8 mouse cellular contexts compared by ENCODE assay signal in genomic region chr7:98489623-98490084, GRCm38 (mm10). TPM values are rescaled to one million over a fixed set of nuclear protein-coding genes. Genes with fewer than 3 reads are reported as not detected.
DNase-seq lines count a peak whose midpoint lies in the region; ATAC-seq and TF ChIP-seq lines count a peak whose summit lies in the region.

No protein-coding gene starts in this region.

- TF ChIP-seq POLR2A in kidney, adult 2 months (IDR thresholded peaks at IDR 0.05; ENCODE audit: low read depth, low read length) = no peak

- H3K9ac ChIP-seq in midbrain, embryonic 16.5 days (ENCODE audit: low read depth, low read length) = peak overlapping the region; percentile 76

- H3K36me3 ChIP-seq in kidney, adult 2 months (ENCODE audit: control insufficient read depth, insufficient read depth, low read length) = no peaks in the 10 kb centered on the region
- H3K36me3 ChIP-seq in midbrain, embryonic 16.5 days (ENCODE audit: control insufficient read depth, insufficient read depth, low read length) = no peaks in the 10 kb centered on the region

- no peaks in the 10 kb centered on the region for H3K4me1 ChIP-seq in kidney, adult 2 months (ENCODE audit: control insufficient read depth, insufficient read depth, low read length)
- H3K4me1 ChIP-seq in midbrain, embryonic 16.5 days (ENCODE audit: control insufficient read depth, insufficient read depth, low read length) = peaks cover 4% of the 10 kb centered on the region; the same call in 1 of the 2 replicates

- under 1% methylated on average over 50 of the region's 50 CpGs for WGBS in kidney, adult 2 months
- WGBS in midbrain, embryonic 16.5 days = under 1% methylated on average over 42 of the region's 50 CpGs

- peak overlapping the region; percentile 54 for H3K27ac ChIP-seq in kidney, adult 2 months (ENCODE audit: insufficient read depth, low read depth, low read length)
- H3K27ac ChIP-seq in midbrain, embryonic 16.5 days (ENCODE audit: low read length) = no peak overlapping the region

- no peaks in the 10 kb centered on the region for H3K9me3 ChIP-seq in midbrain, embryonic 16.5 days (replicated peaks; ENCODE audit: control insufficient read depth, low read length, poor library complexity, severe bottlenecking)

- TF ChIP-seq CTCF in kidney, adult 2 months (conservative IDR thresholded peaks at IDR 0.05; ENCODE audit: insufficient read depth, insufficient read length, low read depth, low read length) = 0 out of 2 replicates have a peak, but pooled peaks have one; percentile 4

- H3K4me2 ChIP-seq in midbrain, embryonic 16.5 days (ENCODE audit: low read length) = peak overlapping the region; percentile 89

- peak; percentile 53 for DNase-seq in cerebellum, adult 11-12 months
- DNase-seq in embryo, embryonic 9.5 days (ENCODE audit: extremely low spot score) = peak; percentile 83
- peak; percentile 82 to 83 for DNase-seq in heart, adult 9 months (ENCODE audit: low spot score in 2 of 2)
- DNase-seq in kidney, adult 2 months = peak; percentile 82
- DNase-seq in liver = peak; percentile 75
- DNase-seq in spleen, postnatal 10 days (ENCODE audit: low spot score in 2 of 2) = peak; percentile 30 to 77

- ATAC-seq in cerebellum, adult (ENCODE audit: insufficient number of reproducible peaks, low FRiP score, low TSS enrichment) = no peak
- peak; percentile 90 for ATAC-seq in midbrain, embryonic 16.5 days

- peak overlapping the region; percentile 80 for H3K4me3 ChIP-seq in kidney, adult 2 months (ENCODE audit: insufficient read depth, low read depth, low read length)
- peak overlapping the region; percentile 72 for H3K4me3 ChIP-seq in midbrain, embryonic 16.5 days (ENCODE audit: low read depth, low read length)

- no peaks in the 10 kb centered on the region for H3K27me3 ChIP-seq in kidney, adult 2 months (replicated peaks; ENCODE audit: control insufficient read depth, insufficient read depth, low read length)
- no peaks in the 10 kb centered on the region for H3K27me3 ChIP-seq in midbrain, embryonic 16.5 days (ENCODE audit: control insufficient read depth, insufficient read depth, low read depth, low read length)

RNA-seq across cellular contexts. Expression of gene Lrrc32, which starts 0.6 kb away (rescaled TPM):
- 22.1 and 24.7 TPM in 2 replicates for polyA plus RNA-seq in kidney, adult 2 months (2012; rRNA removed)
- 4.6 and 4.8 TPM in 2 replicates for polyA plus RNA-seq in midbrain, embryonic 16.5 days (2015; fragmentation: Nextera tagmentation; extraction: Ambion mirVana)

RNA-seq across cellular contexts. Expression of gene Gucy2d, which starts 49.4 kb away (rescaled TPM):
- polyA plus RNA-seq in kidney, adult 2 months (2012; rRNA removed) = not detected in 2 replicates
- polyA plus RNA-seq in midbrain, embryonic 16.5 days (2015; fragmentation: Nextera tagmentation; extraction: Ambion mirVana) = 0.05 TPM in 1 of 2 replicates, not detected in the other
